Mouse (Mus musculus) neural tube, embryonic 12.5 days (tissue): ENCODE measurements around the gene Gm49486. TPM values are rescaled to one million over a fixed set of nuclear protein-coding genes. Genes with fewer than 3 reads are reported as not detected.

ENCODE experiments used
- ATAC-seq: fragments of 200-750 bp; cut with Nextera tagmentation; 2 replicates; pipeline ENCODE4 v1.8.0; 2017; ENCODE audit warnings: low read depth, mild to moderate bottlenecking, moderate TSS enrichment, moderate library complexity; ENCODE audit not compliant: low FRiP score
- H3K27ac ChIP-seq: fragments of 300-500 bp; sonication (generic); 2 replicates; pipeline ENCODE4 v1.5.1; 2016
- H3K27me3 ChIP-seq: fragments of 300-500 bp; sonication (generic); replicated peaks from 2 replicates; pipeline ENCODE4 v1.6.1; 2016; ENCODE audit warnings: mild to moderate bottlenecking
- H3K36me3 ChIP-seq: fragments of 300-500 bp; sonication (generic); 2 replicates; pipeline ENCODE4 v1.6.1; 2016; ENCODE audit warnings: mild to moderate bottlenecking
- H3K4me1 ChIP-seq: fragments of 300-500 bp; sonication (generic); 2 replicates; pipeline ENCODE4 v1.6.1; 2016
- H3K4me2 ChIP-seq: fragments of 300-500 bp; sonication (generic); replicated peaks from 2 replicates; pipeline ENCODE4 v1.6.1; 2016; ENCODE audit warnings: mild to moderate bottlenecking
- H3K4me3 ChIP-seq: fragments of 300-500 bp; sonication (generic); 2 replicates; pipeline ENCODE4 v1.5.1; 2016
- H3K9ac ChIP-seq: fragments of 300-500 bp; sonication (generic); 2 replicates; pipeline ENCODE4 v1.6.1; 2016; ENCODE audit warnings: mild to moderate bottlenecking
- H3K9me3 ChIP-seq: fragments of 300-500 bp; sonication (generic); 2 replicates; pipeline ENCODE4 v1.6.1; 2016; ENCODE audit warnings: mild to moderate bottlenecking
- WGBS: fragments of 180-500 bp; shearing (Covaris S2); methylation state at CpG from one replicate; pipeline ENCODE4 v1.1.7; 2016; 5-methylcytosine and 5-hydroxymethylcytosine counted together
- polyA plus RNA-seq: library from polyadenylated mRNA; unstranded; fragments of >200 nt; fragmentation: Nextera tagmentation; extraction: Ambion mirVana; gene quantifications from 2 replicates; pipeline ENCODE4 v1.2.1, GENCODE M21; 2016

Gm49486 gene
- polyA plus RNA-seq, 1 experiment from 2014 or later = 1.3 TPM

DNA sequence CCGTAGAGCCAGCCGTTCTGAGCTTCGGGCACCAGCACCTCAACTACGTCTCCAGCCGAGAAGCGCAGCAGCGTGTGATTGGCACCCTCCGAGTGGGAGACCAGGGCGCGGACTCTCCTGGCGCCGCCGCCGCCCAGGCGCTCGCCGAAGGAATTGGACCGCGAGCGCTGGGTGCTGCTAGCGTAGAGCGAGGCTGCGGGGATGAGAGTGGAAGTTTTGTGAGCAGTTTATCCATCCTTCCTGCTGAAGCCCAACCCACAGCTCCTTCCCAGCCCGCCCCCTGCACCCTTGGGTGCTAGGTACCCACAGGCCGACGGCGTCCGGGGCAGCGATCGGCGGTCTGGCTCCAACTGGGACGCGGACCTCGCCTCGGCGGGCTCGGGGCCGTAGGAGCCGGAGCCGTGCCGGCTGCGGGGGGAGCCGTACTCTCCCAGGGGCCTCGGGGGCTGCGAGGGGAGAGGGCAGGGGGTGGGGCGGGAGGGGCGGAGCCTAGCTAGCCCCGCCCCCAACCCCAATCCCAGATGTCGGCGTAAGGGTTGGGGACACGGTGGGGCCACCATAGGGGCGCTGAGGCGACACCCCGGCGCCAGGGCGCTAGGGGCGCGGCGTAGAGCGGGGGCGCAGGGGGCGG is 32.0 kb downstream of the Gm49486 start:
- Histone ChIP-seq H3K4me1 (peaks cover 18% of the 10 kb centered on the region), H3K4me3 (peak overlapping the region; percentile 63), H3K36me3 (no peaks in the 10 kb centered on the region), H3K9ac (peak overlapping the region; percentile 71), H3K27me3 (peaks cover 57% of the 10 kb centered on the region), H3K4me2 (peak overlapping the region; percentile 100), H3K9me3 (no peaks in the 10 kb centered on the region), H3K27ac (no peak overlapping the region)
- 1% methylated on average over 56 of the region's 62 CpGs for WGBS
- ATAC-seq = peak; percentile 63

DNA sequence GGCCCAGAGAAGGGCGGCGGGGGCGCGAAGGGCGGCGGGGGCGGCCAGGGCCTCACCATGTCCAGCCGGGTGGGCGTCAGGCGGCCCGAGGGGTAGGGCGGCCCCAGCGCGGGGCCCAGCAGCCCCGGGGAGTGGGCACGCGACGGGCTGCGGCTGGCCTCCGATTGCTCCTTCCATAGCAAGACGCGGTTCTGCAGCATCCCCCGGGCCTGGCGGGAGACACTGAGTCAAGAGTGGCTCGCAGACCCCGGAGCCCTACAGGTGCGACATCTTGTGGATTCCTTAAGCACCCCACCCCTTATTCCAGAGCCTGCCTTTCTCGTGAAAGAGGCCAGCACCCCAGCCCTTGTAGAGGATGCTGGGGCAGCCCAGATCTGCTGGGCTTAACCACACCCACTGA is 32.6 kb downstream of the Gm49486 start:
- Histone ChIP-seq H3K9ac (peak overlapping the region; percentile 71), H3K4me3 (peak overlapping the region; percentile 63), H3K36me3 (no peaks in the 10 kb centered on the region), H3K9me3 (no peaks in the 10 kb centered on the region), H3K27ac (no peak overlapping the region), H3K4me2 (peak overlapping the region; percentile 100), H3K4me1 (peaks cover 18% of the 10 kb centered on the region), H3K27me3 (peaks cover 57% of the 10 kb centered on the region)
- peak; percentile 38 for ATAC-seq
- WGBS = 1% methylated on average over 28 of the region's 28 CpGs

DNA sequence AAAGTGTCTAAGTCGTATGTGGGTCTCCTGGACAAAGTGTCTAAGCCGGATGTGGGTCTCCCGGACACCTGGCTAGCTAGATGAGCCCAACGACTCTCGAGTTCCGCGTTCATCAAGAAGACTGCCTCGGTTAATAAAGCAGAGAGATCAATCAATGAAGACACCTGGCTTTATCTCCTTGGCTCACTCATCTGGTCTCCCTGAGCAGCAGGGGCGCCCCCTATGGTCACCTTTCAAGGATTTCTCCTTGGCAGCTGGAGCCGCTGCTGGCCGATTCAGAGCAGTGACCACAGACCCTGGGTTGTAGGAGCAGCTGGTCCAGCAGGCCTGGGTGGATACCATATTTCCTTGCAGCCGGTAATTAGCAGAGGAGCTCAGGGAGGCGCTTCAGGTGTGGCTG is 33.2 kb downstream of the Gm49486 start:
- H3K27me3 ChIP-seq = peaks cover 57% of the 10 kb centered on the region
- no peaks in the 10 kb centered on the region for H3K9me3 ChIP-seq
- 24% methylated on average over 13 of the region's 13 CpGs for WGBS
- H3K36me3 ChIP-seq = no peaks in the 10 kb centered on the region
- H3K4me1 ChIP-seq = peaks cover 18% of the 10 kb centered on the region
- H3K4me2 ChIP-seq = peak overlapping the region; percentile 100
- ATAC-seq = no peak
- no peak overlapping the region for H3K9ac ChIP-seq
- no peak overlapping the region for H3K27ac ChIP-seq
- no peak overlapping the region for H3K4me3 ChIP-seq

DNA sequence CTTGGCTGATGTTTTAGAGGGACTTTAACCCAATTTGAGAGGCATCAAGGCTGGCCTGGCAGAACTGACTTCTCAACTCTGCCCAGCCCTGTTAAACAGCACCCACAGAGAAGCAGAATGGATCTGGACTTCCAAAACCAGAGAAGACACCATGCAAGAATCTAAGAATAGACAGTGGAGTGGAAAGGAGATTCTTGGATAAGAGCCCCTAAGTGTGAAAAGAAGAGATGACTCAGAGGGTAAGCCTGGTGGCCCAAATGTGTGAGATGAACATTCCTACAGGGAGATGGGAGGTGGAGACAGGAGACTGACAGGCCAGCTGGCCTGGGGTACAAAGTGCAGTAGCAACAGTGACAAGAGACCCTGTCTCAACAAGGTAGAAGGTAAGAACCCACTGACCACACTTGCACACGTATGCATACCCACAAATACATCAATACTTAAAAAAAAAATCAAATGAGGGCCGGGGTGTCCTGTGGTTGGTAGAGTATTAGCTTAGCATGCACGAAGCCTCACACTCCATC is 33.7 kb downstream of the Gm49486 start:
- no peaks in the 10 kb centered on the region for H3K9me3 ChIP-seq
- no peak overlapping the region for H3K9ac ChIP-seq
- 93% methylated on average over 3 of the region's 3 CpGs for WGBS
- peaks cover 57% of the 10 kb centered on the region for H3K27me3 ChIP-seq
- H3K4me1 ChIP-seq = peaks cover 18% of the 10 kb centered on the region
- H3K4me3 ChIP-seq = no peak overlapping the region
- no peaks in the 10 kb centered on the region for H3K36me3 ChIP-seq
- no peak for ATAC-seq
- no peak overlapping the region for H3K4me2 ChIP-seq
- no peak overlapping the region for H3K27ac ChIP-seq

DNA sequence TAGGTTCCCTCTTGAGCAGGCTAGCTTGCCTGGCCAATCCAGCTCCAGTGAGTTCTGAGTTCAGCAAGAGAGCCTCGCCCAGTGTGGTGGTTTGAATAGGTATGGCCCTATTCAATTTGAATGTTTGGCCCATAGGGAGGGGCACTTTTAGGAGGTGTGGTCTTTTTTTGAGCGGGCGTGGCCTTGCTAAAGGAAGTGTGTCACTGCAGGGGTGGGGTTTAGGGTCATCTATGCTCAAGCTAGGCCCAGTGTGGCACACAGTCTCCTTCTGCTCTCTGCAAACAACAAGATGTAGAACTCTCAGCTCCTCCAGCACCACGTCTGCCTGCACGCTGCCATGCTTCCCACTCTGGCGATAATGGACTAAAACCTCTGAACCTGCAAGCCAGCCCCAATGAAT is 34.5 kb downstream of the Gm49486 start:
- no peak overlapping the region for H3K27ac ChIP-seq
- H3K36me3 ChIP-seq = no peaks in the 10 kb centered on the region
- H3K4me2 ChIP-seq = no peak overlapping the region
- peaks cover 18% of the 10 kb centered on the region for H3K4me1 ChIP-seq
- ATAC-seq = no peak
- H3K27me3 ChIP-seq = peaks cover 51% of the 10 kb centered on the region
- no peak overlapping the region for H3K9ac ChIP-seq
- H3K9me3 ChIP-seq = no peaks in the 10 kb centered on the region
- H3K4me3 ChIP-seq = no peak overlapping the region
- WGBS = 90% methylated on average over 6 of the region's 6 CpGs

DNA sequence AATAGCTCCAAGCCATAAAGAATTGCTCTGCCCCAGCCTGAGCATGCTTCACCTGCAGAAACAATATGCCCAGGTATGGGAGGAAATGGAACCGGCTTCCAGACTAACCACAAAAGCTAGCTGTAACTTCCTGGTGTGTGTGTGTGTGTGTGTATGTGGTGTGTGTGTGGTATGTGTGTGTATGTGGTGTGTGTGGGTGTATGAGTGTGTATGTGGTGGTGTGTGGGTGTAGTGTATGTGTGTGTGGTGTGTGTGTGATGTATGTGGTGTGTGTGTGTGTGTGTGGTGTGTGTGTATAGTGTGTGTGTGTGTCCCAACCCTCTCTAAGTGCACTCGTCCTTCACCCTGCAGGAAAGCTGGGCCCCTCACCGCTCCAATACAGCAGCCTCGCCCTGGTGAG is 36.2 kb downstream of the Gm49486 start:
- 73% methylated on average over 4 of the region's 4 CpGs for WGBS

DNA sequence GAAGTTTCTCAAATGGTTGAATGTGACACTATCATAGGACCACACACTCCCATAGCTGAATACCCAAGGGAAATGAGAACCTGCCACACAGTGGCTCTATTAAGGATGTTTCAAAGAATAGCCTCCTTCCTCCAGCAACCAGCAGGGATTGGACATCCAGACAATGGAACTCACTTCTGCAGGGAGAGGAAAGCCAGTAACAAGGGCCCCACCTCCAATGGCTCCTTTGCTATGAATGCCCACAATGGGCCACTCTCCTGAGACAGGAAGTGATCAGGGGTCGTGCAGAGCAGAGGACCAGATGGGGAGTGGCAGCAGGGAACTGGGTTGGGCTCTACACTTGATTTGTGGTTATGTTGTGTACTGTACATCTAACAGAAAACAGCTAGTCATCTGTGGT is 39.3 kb downstream of the Gm49486 start:
- H3K9me3 ChIP-seq = no peaks in the 10 kb centered on the region
- H3K36me3 ChIP-seq = no peaks in the 10 kb centered on the region
- H3K27me3 ChIP-seq = peaks cover 11% of the 10 kb centered on the region
- WGBS = 27% methylated on average over 1 of the region's 1 CpGs
- H3K27ac ChIP-seq = no peak overlapping the region
- no peak for ATAC-seq
- no peak overlapping the region for H3K9ac ChIP-seq
- no peak overlapping the region for H3K4me2 ChIP-seq
- peaks cover 9% of the 10 kb centered on the region; the same call in 1 of the 2 replicates for H3K4me1 ChIP-seq
- no peak overlapping the region for H3K4me3 ChIP-seq

More for the DNA sequence above, 36.2 kb downstream of the Gm49486 start:
- Histone ChIP-seq H3K36me3 (no peaks in the 10 kb centered on the region), H3K4me3 (no peak overlapping the region), H3K27ac (no peak overlapping the region), H3K4me2 (no peak overlapping the region), H3K9me3 (no peaks in the 10 kb centered on the region), H3K4me1 (peaks cover 18% of the 10 kb centered on the region), H3K27me3 (peaks cover 35% of the 10 kb centered on the region), H3K9ac (no peak overlapping the region)
- ATAC-seq = no peak

DNA sequence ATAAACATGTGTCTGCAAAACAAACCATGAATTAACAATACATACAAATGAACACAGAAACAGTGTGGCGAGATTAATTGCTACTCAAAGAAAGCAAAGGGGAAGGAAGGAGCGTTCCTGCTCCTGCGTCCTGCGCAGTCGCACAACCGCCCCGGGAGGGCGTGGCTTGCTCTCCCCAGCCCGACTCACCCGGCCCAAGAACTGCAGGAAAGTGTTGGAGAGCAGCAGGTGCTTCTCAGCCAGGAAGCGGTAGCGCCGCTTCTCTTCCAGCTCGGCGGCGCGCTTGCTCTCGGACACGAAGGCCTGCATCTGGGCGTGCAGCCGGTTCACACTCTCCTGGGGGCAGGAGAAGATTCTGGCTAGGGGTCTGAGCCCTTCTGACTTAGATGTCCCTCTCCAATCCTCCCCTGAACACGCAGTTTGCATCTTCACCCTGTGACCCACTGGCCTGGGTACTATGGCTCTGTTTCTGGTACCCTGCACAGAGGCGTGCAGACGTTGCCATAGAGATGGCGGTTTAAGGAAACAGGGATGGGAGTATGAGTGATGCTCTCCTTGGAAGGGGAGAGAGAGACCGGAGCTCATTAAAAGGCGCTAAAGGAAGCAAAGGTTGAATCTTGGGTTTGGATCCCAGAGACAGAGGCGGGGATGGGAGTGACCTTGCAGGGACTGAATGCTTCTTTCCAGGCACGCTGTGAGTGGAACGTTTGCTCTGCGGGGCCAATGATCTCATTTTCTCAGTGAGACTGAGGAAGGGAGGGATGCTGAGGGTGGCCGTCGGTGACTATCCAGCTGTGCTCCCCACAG is 41.3 kb downstream of the Gm49486 start:
- peak; percentile 50; the same call in 1 of the 2 replicates for ATAC-seq
- WGBS = 2% methylated on average over 33 of the region's 33 CpGs
- H3K4me3 ChIP-seq = peak overlapping the region; percentile 35

DNA sequence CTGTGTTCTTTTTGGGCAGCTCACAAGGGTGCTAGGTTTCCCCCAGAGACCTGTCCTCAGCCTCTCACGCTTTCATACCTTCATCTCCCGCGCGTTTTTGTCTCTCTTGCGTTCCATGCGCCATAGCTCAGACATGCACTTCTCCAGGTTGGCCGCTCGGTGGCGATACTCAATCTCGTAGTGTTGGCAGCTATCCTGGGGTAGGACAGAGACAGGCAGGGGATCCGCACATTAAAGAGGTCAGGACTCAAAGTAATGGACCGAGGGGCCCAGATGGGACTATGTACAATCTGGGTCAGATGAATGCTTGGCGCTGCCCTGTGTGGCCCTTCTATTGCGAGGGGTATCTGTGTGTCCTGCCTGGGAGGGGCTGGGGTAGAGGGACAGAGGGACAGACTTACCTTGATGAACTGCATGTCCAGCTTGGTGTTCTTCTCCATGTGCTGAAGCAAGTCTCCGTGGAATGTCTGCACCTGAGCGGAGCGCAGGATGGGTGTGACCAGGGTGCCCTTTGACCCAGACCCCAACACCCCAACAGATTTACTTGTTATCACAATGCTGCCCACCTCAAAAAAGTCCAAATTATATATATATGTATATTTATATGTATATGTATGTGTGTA is 42.0 kb downstream of the Gm49486 start:
- Histone ChIP-seq H3K4me3 (peak overlapping the region; percentile 35), H3K27me3 (peaks cover 12% of the 10 kb centered on the region), H3K4me2 (peak overlapping the region; percentile 75), H3K36me3 (no peaks in the 10 kb centered on the region), H3K9ac (0 out of 2 replicates have a peak overlapping the region, but pooled peaks have one; percentile 26), H3K27ac (no peak overlapping the region), H3K4me1 (peaks cover 9% of the 10 kb centered on the region; the same call in 1 of the 2 replicates), H3K9me3 (no peaks in the 10 kb centered on the region)
- peak; percentile 56; the same call in 1 of the 2 replicates for ATAC-seq
- 16% methylated on average over 17 of the region's 17 CpGs for WGBS

More for the DNA sequence above, 41.3 kb downstream of the Gm49486 start:
- H3K36me3 ChIP-seq = no peaks in the 10 kb centered on the region
- peak overlapping the region; percentile 75 for H3K4me2 ChIP-seq
- H3K4me1 ChIP-seq = peaks cover 9% of the 10 kb centered on the region; the same call in 1 of the 2 replicates
- peaks cover 12% of the 10 kb centered on the region for H3K27me3 ChIP-seq
- no peaks in the 10 kb centered on the region for H3K9me3 ChIP-seq
- H3K9ac ChIP-seq = peak overlapping the region; percentile 41
- H3K27ac ChIP-seq = no peak overlapping the region

DNA sequence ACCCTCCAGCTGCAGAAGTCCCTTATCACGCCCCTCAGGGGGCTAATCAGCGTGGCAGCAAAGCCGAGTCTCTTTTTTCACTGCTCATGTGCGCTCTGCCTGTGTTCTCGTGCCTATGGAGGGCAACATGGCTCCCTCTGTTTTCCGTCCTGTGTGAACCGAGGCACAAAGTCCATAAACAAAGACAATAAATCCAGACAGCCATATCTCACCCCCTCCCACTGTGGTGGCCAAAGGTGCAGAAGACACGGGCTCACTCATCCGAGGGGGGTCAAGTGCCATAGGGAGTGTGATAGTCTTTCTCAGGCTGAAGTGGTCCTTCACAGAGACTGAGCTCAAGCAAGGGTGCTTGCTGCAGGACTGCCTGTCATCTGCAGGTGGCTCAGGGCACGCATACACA is 43.8 kb downstream of the Gm49486 start:
- H3K9me3 ChIP-seq = 0 out of 2 replicates have a peak, but pooled peaks cover 3% of the 10 kb centered on the region
- H3K27ac ChIP-seq = no peak overlapping the region
- H3K4me2 ChIP-seq = no peak overlapping the region
- no peak overlapping the region for H3K9ac ChIP-seq
- 38% methylated on average over 10 of the region's 10 CpGs for WGBS
- peaks cover 9% of the 10 kb centered on the region; the same call in 1 of the 2 replicates for H3K4me1 ChIP-seq
- H3K36me3 ChIP-seq = no peaks in the 10 kb centered on the region
- H3K4me3 ChIP-seq = no peak overlapping the region
- peaks cover 12% of the 10 kb centered on the region for H3K27me3 ChIP-seq
- ATAC-seq = no peak

DNA sequence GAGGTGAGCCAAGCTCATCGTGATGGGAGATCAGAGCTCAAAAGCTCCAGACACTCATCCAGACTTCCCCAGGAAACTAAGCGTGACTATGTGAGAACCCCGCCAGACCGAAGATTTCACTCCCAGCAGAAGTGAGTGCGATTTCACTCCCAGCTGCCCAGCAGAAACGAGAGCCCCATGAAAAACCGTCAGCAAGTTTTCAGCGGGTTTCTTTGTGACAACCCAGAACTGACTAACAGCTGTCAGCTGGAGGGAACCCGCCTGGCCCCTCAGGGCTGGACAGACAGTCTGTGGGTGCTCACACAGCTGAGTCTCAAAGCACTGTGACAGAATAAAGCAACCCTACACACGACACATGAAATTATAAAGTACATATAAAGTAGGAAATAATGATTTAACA is 48.5 kb downstream of the Gm49486 start:
- no peak for ATAC-seq
- H3K4me1 ChIP-seq = peaks cover 3% of the 10 kb centered on the region; the same call in 1 of the 2 replicates
- H3K27ac ChIP-seq = no peak overlapping the region
- H3K9ac ChIP-seq = no peak overlapping the region
- no peak overlapping the region for H3K4me2 ChIP-seq
- H3K36me3 ChIP-seq = no peaks in the 10 kb centered on the region
- peaks cover 5% of the 10 kb centered on the region; the same call in 1 of the 2 replicates for H3K27me3 ChIP-seq
- 70% methylated on average over 10 of the region's 10 CpGs for WGBS
- no peak overlapping the region for H3K4me3 ChIP-seq
- H3K9me3 ChIP-seq = peaks cover 3% of the 10 kb centered on the region; the same call in 1 of the 2 replicates

DNA sequence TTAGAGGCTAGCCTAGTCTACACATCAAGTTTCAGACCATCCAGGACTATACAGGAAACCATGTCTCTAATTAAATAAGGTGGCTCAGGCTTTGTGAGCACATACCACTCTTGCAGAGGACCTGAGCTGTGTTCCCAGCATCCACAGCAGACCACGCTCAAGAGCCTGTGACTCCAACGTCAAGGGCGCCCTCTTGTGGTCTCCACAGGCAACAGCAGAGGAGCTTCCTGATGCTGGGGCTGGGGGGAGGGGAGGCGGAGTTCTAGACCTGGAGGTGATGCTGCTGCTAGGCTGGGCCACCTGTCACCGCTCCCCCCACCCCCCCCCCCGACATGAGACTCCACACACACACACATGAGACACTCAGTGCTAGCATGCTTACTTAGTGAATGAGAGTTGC is 51.0 kb downstream of the Gm49486 start:
- no peak for ATAC-seq
- H3K4me3 ChIP-seq = no peak overlapping the region
- no peak overlapping the region for H3K9ac ChIP-seq
- H3K4me2 ChIP-seq = no peak overlapping the region
- no peaks in the 10 kb centered on the region for H3K36me3 ChIP-seq
- 30% methylated on average over 6 of the region's 6 CpGs for WGBS
- H3K4me1 ChIP-seq = no peaks in the 10 kb centered on the region
- no peaks in the 10 kb centered on the region for H3K27me3 ChIP-seq
- peaks cover 3% of the 10 kb centered on the region; the same call in 1 of the 2 replicates for H3K9me3 ChIP-seq
- H3K27ac ChIP-seq = no peak overlapping the region
